Mouse (Mus musculus): ENCODE data around the gene Pik3cg. TPM values are rescaled to one million over a fixed set of nuclear protein-coding genes. Genes with fewer than 3 reads are reported as not detected.

Gene Pik3cg
- total and polyA plus RNA-seq, 2 experiments from 2014 or later: 0.57 to 0.61 TPM

GRCm38 (mm10) chr12:32223629-32224028, 15.2 kb upstream of the Pik3cg start:
- 79% methylated on average over 1 of the region's 1 CpGs for WGBS
- no peak overlapping the region for H3K27ac ChIP-seq (ENCODE audit: low read depth)
- ATAC-seq (ENCODE audit: insufficient read depth, low read depth): no peak

GRCm38 (mm10) chr12:32222758-32223385, 14.4 kb upstream of the Pik3cg start:
- Histone ChIP-seq H3K27me3 (ENCODE audit: control insufficient read depth, insufficient read depth, low read length) (no peaks in the 10 kb centered on the region), H3K9ac (replicated peaks; ENCODE audit: low read depth, low read length) (no peak overlapping the region), H3K4me1 (ENCODE audit: control insufficient read depth, insufficient read depth) (no peaks in the 10 kb centered on the region), H3K27ac (ENCODE audit: low read depth) (no peak overlapping the region), H3K36me3 (replicated peaks; ENCODE audit: control insufficient read depth, insufficient read depth, low read length) (no peaks in the 10 kb centered on the region), H3K4me3 (ENCODE audit: low read depth, low read length) (no peak overlapping the region), H3K9me3 (replicated peaks; ENCODE audit: control insufficient read depth, low read length) (no peaks in the 10 kb centered on the region), H3K4me2 (ENCODE audit: low read depth, low read length) (no peak overlapping the region)
- DNase-seq (ENCODE audit: low spot score) (no peak), ATAC-seq (ENCODE audit: insufficient read depth, low read depth) (no peak)
- TF ChIP-seq EP300 (IDR thresholded peaks at IDR 0.05; ENCODE audit: low read depth) (no peak), CTCF (IDR thresholded peaks at IDR 0.05; ENCODE audit: low read depth) (no peak)
- WGBS: 86% methylated on average over 7 of the region's 7 CpGs

More at GRCm38 (mm10) chr12:32223629-32224028, 15.2 kb upstream of the Pik3cg start:
- TF ChIP-seq CTCF (IDR thresholded peaks at IDR 0.05; ENCODE audit: low read depth) (no peak), EP300 (IDR thresholded peaks at IDR 0.05; ENCODE audit: low read depth) (no peak)
- DNase-seq (ENCODE audit: low spot score): no peak
- no peaks in the 10 kb centered on the region for H3K36me3 ChIP-seq (replicated peaks; ENCODE audit: control insufficient read depth, insufficient read depth, low read length)
- no peaks in the 10 kb centered on the region for H3K9me3 ChIP-seq (replicated peaks; ENCODE audit: control insufficient read depth, low read length)
- no peak overlapping the region for H3K9ac ChIP-seq (replicated peaks; ENCODE audit: low read depth, low read length)
- H3K4me2 ChIP-seq (ENCODE audit: low read depth, low read length): no peak overlapping the region
- no peaks in the 10 kb centered on the region for H3K4me1 ChIP-seq (ENCODE audit: control insufficient read depth, insufficient read depth)
- H3K27me3 ChIP-seq (ENCODE audit: control insufficient read depth, insufficient read depth, low read length): no peaks in the 10 kb centered on the region
- H3K4me3 ChIP-seq (ENCODE audit: low read depth, low read length): no peak overlapping the region

DNA sequence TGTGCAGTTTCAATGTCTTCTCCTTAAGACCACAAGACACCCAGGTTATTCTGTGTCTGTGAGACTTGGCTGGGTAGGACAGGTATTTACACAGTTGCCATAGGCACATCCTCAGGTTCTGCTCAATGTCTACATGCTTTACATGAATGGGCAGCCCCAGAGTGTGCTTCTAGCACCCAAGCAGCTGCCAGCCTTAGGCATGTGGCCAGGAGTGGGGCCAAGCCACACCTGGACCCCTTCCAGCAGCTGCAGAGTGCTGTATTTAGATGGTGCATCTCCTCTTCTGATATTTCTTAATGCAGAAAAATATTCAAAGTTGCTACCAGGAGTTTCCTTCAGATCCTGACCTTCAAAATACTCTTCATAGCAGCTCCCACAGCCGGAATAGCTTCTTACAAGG, 11.9 kb upstream of the Pik3cg start:
- no peaks in the 10 kb centered on the region for H3K27me3 ChIP-seq (ENCODE audit: control insufficient read depth, insufficient read depth, low read length)
- H3K9me3 ChIP-seq (replicated peaks; ENCODE audit: control insufficient read depth, low read length): no peaks in the 10 kb centered on the region
- H3K27ac ChIP-seq (ENCODE audit: low read depth): no peak overlapping the region
- no peaks in the 10 kb centered on the region for H3K4me1 ChIP-seq (ENCODE audit: control insufficient read depth, insufficient read depth)
- no peak overlapping the region for H3K9ac ChIP-seq (replicated peaks; ENCODE audit: low read depth, low read length)
- DNase-seq (ENCODE audit: low spot score): no peak
- WGBS: 91% methylated on average over 1 of the region's 1 CpGs
- no peak overlapping the region for H3K4me2 ChIP-seq (ENCODE audit: low read depth, low read length)
- H3K4me3 ChIP-seq (ENCODE audit: low read depth, low read length): no peak overlapping the region
- TF ChIP-seq EP300 (IDR thresholded peaks at IDR 0.05; ENCODE audit: low read depth) (no peak), CTCF (IDR thresholded peaks at IDR 0.05; ENCODE audit: low read depth) (no peak)
- ATAC-seq (ENCODE audit: insufficient read depth, low read depth): no peak
- no peaks in the 10 kb centered on the region for H3K36me3 ChIP-seq (replicated peaks; ENCODE audit: control insufficient read depth, insufficient read depth, low read length)

DNA sequence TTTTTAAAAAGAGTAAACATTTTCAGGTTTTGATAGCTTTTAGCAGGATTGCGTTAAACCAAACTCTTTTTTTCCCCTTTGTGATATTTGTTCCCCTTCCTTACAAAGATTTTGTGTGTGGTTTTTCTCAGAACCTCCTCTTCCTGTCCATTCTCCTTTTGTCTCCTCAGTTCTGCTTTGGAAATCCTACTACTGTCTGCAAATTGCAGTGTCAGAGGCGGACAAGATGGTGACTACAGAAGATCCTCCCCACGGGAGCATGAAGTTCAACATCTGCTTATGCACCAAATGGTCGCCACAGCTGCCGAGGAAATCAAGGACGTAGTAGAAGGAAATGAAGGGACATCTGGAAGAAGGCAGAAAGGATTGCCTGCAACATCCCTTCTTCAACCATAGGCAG, 6.7 kb upstream of the Pik3cg start:
- Histone ChIP-seq H3K9ac (replicated peaks; ENCODE audit: low read depth, low read length) (no peak overlapping the region), H3K36me3 (replicated peaks; ENCODE audit: control insufficient read depth, insufficient read depth, low read length) (no peaks in the 10 kb centered on the region), H3K27ac (ENCODE audit: low read depth) (no peak overlapping the region), H3K4me1 (ENCODE audit: control insufficient read depth, insufficient read depth) (no peaks in the 10 kb centered on the region), H3K9me3 (replicated peaks; ENCODE audit: control insufficient read depth, low read length) (no peaks in the 10 kb centered on the region), H3K4me3 (ENCODE audit: low read depth, low read length) (no peak overlapping the region), H3K27me3 (ENCODE audit: control insufficient read depth, insufficient read depth, low read length) (no peaks in the 10 kb centered on the region), H3K4me2 (ENCODE audit: low read depth, low read length) (no peak overlapping the region)
- ATAC-seq (ENCODE audit: insufficient read depth, low read depth): no peak
- no peak for TF ChIP-seq EP300 (IDR thresholded peaks at IDR 0.05; ENCODE audit: low read depth)
- TF ChIP-seq CTCF (IDR thresholded peaks at IDR 0.05; ENCODE audit: low read depth): no peak
- WGBS: 64% methylated on average over 6 of the region's 6 CpGs
- no peak for DNase-seq (ENCODE audit: low spot score)

GRCm38 (mm10) chr12:32212702-32213101, 4.2 kb upstream of the Pik3cg start:
- Histone ChIP-seq H3K4me3 (ENCODE audit: low read depth, low read length) (no peak overlapping the region), H3K9ac (replicated peaks; ENCODE audit: low read depth, low read length) (no peak overlapping the region), H3K36me3 (replicated peaks; ENCODE audit: control insufficient read depth, insufficient read depth, low read length) (no peaks in the 10 kb centered on the region), H3K4me2 (ENCODE audit: low read depth, low read length) (no peak overlapping the region), H3K4me1 (ENCODE audit: control insufficient read depth, insufficient read depth) (no peaks in the 10 kb centered on the region), H3K27ac (ENCODE audit: low read depth) (no peak overlapping the region), H3K27me3 (ENCODE audit: control insufficient read depth, insufficient read depth, low read length) (no peaks in the 10 kb centered on the region), H3K9me3 (replicated peaks; ENCODE audit: control insufficient read depth, low read length) (no peaks in the 10 kb centered on the region)
- TF ChIP-seq CTCF (IDR thresholded peaks at IDR 0.05; ENCODE audit: low read depth) (no peak), EP300 (IDR thresholded peaks at IDR 0.05; ENCODE audit: low read depth) (no peak)
- no peak for ATAC-seq (ENCODE audit: insufficient read depth, low read depth)
- 78% methylated on average over 5 of the region's 5 CpGs for WGBS
- DNase-seq (ENCODE audit: low spot score): no peak

GRCm38 (mm10) chr12:32212156-32212555, 3.7 kb upstream of the Pik3cg start:
- Histone ChIP-seq H3K4me2 (ENCODE audit: low read depth, low read length) (no peak overlapping the region), H3K4me1 (ENCODE audit: control insufficient read depth, insufficient read depth) (no peaks in the 10 kb centered on the region), H3K9me3 (replicated peaks; ENCODE audit: control insufficient read depth, low read length) (no peaks in the 10 kb centered on the region), H3K4me3 (ENCODE audit: low read depth, low read length) (no peak overlapping the region), H3K27me3 (ENCODE audit: control insufficient read depth, insufficient read depth, low read length) (no peaks in the 10 kb centered on the region), H3K36me3 (replicated peaks; ENCODE audit: control insufficient read depth, insufficient read depth, low read length) (no peaks in the 10 kb centered on the region), H3K9ac (replicated peaks; ENCODE audit: low read depth, low read length) (no peak overlapping the region), H3K27ac (ENCODE audit: low read depth) (no peak overlapping the region)
- ATAC-seq (ENCODE audit: insufficient read depth, low read depth) (no peak), DNase-seq (ENCODE audit: low spot score) (no peak)
- TF ChIP-seq CTCF (IDR thresholded peaks at IDR 0.05; ENCODE audit: low read depth): no peak
- no peak for TF ChIP-seq EP300 (IDR thresholded peaks at IDR 0.05; ENCODE audit: low read depth)
- WGBS: 39% methylated on average over 5 of the region's 5 CpGs
